Mouse (Mus musculus) lung, adult 2 months (tissue): Measurements from ENCODE around the gene Ear14.

Experiments used
- CTCF ChIP-seq: fragments of 200-500 bp; IDR thresholded peaks from 2 replicates; pipeline ENCODE4 v1.5.1; 2011; ENCODE audit warnings: mild to moderate bottlenecking, low read length, control low read depth; ENCODE audit not compliant: insufficient read depth
- POLR2A ChIP-seq: fragments of 200-500 bp; IDR thresholded peaks from 2 replicates; pipeline ENCODE4 v1.6.1; 2011; ENCODE audit warnings: low read depth, mild to moderate bottlenecking, control low read depth, low read length, borderline replicate concordance; ENCODE audit errors: extremely low read depth

DNA sequence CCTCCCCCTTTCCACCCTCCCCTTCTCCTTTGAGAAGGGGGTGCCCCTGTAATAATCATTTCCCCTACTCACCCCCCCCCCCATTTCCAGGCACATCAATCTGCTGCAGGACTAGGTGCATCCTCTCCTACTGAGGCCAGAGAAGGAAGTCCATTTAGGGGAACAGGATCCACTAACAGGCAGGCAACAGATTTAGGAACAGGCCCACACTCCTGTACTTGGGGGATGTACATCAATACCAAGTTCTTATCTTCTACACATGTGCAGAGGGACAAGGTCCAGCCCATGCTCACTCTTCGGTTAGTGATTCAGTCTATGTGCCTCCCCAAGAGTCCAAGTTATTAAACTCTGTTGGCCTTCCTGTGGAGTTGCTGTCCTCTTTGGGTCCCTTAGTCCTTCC, 46.1 kb upstream of the Ear14 start:
- TF ChIP-seq CTCF (no peak), POLR2A (no peak)
